Mouse (Mus musculus): ENCODE measurements around the gene Plscr4.
A peak's percentile ranks its signal among the peaks of the same experiment; 100 is the strongest.

The Plscr4 gene

GRCm38 (mm10) chr9:92457261-92458058, at the start of gene Plscr4:
Gene Plscr4, plus strand, starts transcription at chr9:92457373.
- DNase-seq (ENCODE audit: low spot score in 2 of 2) = peak; percentile 23 to 48

- DNase-seq (ENCODE audit: low spot score in 2 of 2) = no peak
Measured at GRCm38 (mm10) chr9:92410225-92410624, 46.9 kb upstream of the Plscr4 start.

- no peak for DNase-seq (ENCODE audit: low spot score in 2 of 2)
Measured at GRCm38 (mm10) chr9:92412045-92412444, 45.1 kb upstream of the Plscr4 start.

- no peak for DNase-seq (ENCODE audit: low spot score in 2 of 2)
Measured at GRCm38 (mm10) chr9:92413684-92414083, 43.5 kb upstream of the Plscr4 start.

- DNase-seq (ENCODE audit: low spot score in 2 of 2) = no peak
Measured at GRCm38 (mm10) chr9:92437781-92438180, 19.4 kb upstream of the Plscr4 start.

- DNase-seq (ENCODE audit: low spot score in 2 of 2) = no peak
Measured at GRCm38 (mm10) chr9:92441468-92441867, 15.7 kb upstream of the Plscr4 start.

GRCm38 (mm10) chr9:92444536-92444935, 12.6 kb upstream of the Plscr4 start:
- DNase-seq (ENCODE audit: low spot score in 2 of 2) = no peak

GRCm38 (mm10) chr9:92456605-92457004, 568 bp upstream of the Plscr4 start:
- no peak for DNase-seq (ENCODE audit: low spot score in 2 of 2)

- DNase-seq (ENCODE audit: low spot score in 2 of 2) = no peak
Measured at GRCm38 (mm10) chr9:92458059-92458402, 858 bp downstream of the Plscr4 start.

- DNase-seq (ENCODE audit: low spot score in 2 of 2) = no peak
Measured at GRCm38 (mm10) chr9:92458418-92458817, 1.2 kb downstream of the Plscr4 start.

GRCm38 (mm10) chr9:92467724-92468123, 10.6 kb downstream of the Plscr4 start:
- DNase-seq (ENCODE audit: low spot score in 2 of 2) = no peak

- no peak for DNase-seq (ENCODE audit: low spot score in 2 of 2)
Measured at GRCm38 (mm10) chr9:92472256-92472855, 15.2 kb downstream of the Plscr4 start.

- no peak for DNase-seq (ENCODE audit: low spot score in 2 of 2)
Measured at GRCm38 (mm10) chr9:92473178-92473577, 16.0 kb downstream of the Plscr4 start.

- no peak for DNase-seq (ENCODE audit: low spot score in 2 of 2)
Measured at GRCm38 (mm10) chr9:92474244-92474643, 17.1 kb downstream of the Plscr4 start.

- no peak for DNase-seq (ENCODE audit: low spot score in 2 of 2)
Measured at GRCm38 (mm10) chr9:92481663-92482062, 24.5 kb downstream of the Plscr4 start.

GRCm38 (mm10) chr9:92482551-92482950, 25.4 kb downstream of the Plscr4 start:
- DNase-seq (ENCODE audit: low spot score in 2 of 2) = no peak

GRCm38 (mm10) chr9:92484710-92485267, 27.6 kb downstream of the Plscr4 start:
- DNase-seq (ENCODE audit: low spot score in 2 of 2) = no peak

- DNase-seq (ENCODE audit: low spot score in 2 of 2) = no peak
Measured at GRCm38 (mm10) chr9:92489857-92490256, 32.7 kb downstream of the Plscr4 start.

- no peak for DNase-seq (ENCODE audit: low spot score in 2 of 2)
Measured at GRCm38 (mm10) chr9:92490319-92490718, 33.1 kb downstream of the Plscr4 start.

- no peak for DNase-seq (ENCODE audit: low spot score in 2 of 2)
Measured at GRCm38 (mm10) chr9:92491274-92491673, 34.1 kb downstream of the Plscr4 start.

GRCm38 (mm10) chr9:92499710-92500410, 42.7 kb downstream of the Plscr4 start:
- peak; percentile 46 to 89 for DNase-seq (ENCODE audit: low spot score in 2 of 2)

GRCm38 (mm10) chr9:92504256-92504655, 47.1 kb downstream of the Plscr4 start:
- no peak for DNase-seq (ENCODE audit: low spot score in 2 of 2)
